Mouse (Mus musculus): ENCODE results near the gene Gm21962.
A peak's percentile ranks its signal among the peaks of the same experiment; 100 is the strongest.
"Not testable (repeated sequence)": the region's sequence is repeated elsewhere in the genome, so short reads cannot be mapped to it uniquely, and the experiment has no call there.

The Gm21962 gene

DNA sequence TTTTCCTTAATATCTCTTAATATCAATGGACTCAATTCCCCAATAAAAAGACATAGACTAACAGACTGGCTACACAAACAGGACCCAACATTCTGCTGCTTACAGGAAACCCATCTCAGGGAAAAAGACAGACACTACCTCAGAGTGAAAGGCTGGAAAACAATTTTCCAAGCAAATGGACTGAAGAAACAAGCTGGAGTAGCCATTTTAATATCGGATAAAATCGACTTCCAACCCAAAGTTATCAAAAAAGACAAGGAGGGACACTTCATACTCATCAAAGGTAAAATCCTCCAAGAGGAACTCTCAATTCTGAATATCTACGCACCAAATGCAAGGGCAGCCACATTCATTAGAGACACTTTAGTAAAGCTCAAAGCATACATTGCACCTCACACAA, at the start of gene Gm21962:
Gene Gm21962 (plus strand): TSS at position 301 of the 400 bp plus-strand sequence.
- not testable (repeated sequence) for DNase-seq (ENCODE audit: low spot score in 2 of 2)

DNA sequence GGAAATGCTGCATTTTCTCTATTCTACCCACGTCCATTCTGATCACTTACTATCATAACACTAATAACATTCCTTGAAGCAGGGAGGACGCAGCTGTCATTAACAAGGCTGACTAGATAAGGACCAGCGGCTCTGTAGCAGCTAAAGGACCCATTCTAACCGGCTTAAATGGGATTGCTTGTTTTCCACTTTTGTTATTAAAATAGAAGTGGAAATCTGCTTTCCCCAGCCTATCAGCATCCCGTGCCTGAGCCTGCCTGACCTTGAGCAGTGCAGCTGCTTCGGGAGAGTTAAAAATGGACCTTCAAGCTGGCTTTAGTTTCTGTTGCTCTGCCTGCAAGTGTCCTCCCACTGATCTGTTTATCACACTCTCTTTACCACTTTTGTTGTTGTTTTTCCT, 49.2 kb upstream of the Gm21962 start:
- DNase-seq (ENCODE audit: low spot score in 2 of 2): no peak

DNA sequence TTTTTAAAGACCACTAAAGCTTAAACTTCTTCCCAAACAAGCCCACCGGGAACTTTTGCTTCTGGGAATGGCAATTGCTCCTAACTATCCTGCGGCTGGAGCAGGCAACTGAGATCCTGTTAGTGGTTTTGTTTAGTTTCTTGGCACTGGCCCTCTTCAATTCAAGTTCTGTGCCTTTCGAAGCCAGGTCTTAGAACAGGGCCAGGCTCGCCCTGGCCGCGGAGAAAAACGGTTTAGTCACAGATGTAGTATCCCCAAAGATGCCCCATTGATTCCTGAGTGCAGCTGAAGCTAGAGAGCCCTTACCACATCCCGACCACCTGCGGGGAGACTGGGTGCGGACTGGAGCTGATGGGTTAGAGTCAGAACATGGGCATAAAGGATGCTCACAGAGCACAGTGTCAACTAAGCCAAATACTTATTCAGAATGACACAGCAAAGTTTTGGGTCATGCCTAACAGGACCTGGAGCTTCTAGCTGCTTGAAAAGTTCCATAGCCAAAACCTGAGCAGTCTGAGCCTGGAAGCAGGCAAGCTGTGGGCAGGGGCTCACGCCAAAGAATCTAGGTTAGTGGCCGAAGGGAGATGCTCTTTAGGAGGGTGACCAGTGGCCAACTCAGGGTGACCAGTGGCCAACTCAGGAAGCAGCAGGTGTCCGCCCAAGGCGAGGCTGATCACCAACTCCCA, 48.3 kb upstream of the Gm21962 start:
- DNase-seq (ENCODE audit: low spot score in 2 of 2): no peak

DNA sequence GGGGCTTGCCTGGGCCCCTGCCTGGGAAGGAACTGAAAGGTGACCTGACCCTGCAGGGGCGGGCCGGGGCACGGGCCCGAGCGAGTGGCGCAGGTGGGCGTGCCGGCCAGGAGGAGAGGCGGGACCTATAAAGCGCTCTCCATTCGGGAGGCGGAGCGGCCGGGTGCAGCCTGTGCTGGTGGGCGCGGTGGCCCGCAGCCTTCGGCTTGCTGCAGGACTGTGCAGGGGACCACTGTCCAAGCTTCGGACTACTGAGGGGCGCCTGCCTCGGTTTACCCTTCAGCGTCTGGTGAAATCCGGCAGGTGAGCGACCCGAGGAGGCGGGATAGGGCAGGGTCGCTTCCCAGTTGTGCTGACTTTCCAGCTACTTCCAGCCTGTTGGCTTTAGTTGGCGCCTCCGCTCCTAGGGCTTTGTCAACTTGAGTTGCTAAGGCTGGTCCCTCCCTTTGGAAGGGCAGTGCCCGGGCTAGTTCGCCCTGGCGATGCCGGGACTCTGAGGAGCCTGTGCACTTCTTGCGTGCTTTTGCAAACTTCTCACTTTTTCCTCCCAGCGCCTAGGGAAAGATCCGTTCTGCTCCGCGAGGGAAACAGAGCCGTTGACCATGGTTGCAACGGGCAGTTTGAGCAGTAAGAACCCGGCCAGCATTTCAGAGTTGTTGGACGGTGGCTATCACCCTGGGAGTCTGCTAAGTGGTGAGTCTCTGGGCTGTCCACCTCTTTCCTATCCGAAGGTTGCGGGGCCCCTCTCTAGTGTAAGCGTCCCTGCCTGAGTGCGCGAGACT, 47.6 kb upstream of the Gm21962 start:
- peak; percentile 41 to 46 for DNase-seq (ENCODE audit: low spot score in 2 of 2)

DNA sequence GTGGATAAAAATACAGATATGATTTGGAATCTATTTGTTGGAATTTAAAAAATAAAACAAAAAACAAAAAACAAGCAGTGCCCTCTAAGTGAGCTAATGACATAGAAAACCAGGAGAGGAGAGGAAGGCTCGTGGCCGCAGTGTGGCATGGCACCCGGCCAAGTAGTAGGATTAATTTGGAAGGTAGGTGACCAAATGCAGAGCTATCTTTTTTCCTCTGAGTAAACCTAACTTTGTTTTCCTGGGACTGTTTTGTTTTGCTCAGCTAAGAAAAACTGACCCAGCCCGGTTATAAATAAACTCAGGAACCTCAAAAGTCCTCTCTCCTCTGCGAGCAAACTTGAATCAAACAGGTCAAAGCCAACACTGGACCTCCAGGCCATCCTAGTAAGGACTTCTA, 46.3 kb upstream of the Gm21962 start:
- DNase-seq (ENCODE audit: low spot score in 2 of 2): no peak

DNA sequence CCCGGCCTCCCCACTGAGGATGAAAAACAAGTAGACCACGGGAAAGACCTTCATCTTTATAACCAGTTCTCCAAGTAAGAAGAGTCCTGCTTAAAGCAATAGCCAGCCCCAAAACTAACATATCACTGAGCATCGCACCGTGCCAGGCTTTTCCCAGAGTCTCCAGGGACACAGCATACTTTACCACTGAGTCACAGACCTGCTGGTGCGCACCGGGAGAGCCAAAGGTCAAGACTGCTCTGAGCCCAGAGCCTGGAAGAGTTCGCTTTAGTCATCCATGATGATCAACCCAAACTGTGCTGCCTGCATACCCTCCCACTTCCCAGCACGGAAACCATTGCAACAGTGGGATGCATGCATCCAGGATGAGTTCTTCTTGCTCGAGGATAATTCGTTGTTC, 37.6 kb upstream of the Gm21962 start:
- DNase-seq (ENCODE audit: low spot score in 2 of 2): no peak

DNA sequence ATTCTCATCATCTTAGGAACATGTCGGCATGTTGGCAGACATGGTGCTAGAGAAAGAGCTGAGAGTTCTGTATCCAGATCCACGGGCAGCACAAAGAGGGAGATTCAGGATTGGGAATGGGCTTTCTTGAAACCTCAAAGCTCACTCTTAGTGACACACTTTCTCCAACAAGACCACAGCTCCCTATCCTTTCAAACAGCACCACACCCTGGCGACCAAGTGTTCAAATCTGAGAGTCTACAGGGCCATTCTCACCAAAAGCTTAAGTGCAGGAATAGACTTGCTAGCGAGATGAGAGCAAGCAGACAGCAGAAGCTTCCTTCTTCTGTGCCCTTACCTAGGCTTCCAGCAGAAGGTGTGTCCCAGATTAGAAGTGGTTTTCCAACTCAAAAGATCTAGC, 34.8 kb upstream of the Gm21962 start:
- DNase-seq (ENCODE audit: low spot score in 2 of 2): no peak

DNA sequence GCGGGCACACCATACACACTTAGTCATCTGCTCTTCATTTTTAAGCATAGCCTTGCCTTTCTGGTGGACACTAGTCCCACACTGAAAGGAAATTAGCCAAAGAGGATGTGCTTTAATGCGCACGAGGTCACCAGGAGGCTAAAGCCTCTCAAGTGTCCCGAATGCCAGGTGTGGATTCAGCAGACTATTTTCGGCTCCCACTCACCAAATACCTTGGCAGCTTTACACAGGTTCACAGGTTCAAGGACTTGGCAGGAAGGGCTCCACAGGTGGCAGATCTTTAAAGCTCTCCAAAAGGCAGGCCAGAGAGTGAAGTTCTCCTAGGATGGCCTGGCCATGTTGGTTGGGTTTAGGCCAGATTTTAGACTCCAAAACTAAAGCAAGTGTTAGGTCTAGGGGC, 30.1 kb upstream of the Gm21962 start:
- DNase-seq (ENCODE audit: low spot score in 2 of 2): no peak

DNA sequence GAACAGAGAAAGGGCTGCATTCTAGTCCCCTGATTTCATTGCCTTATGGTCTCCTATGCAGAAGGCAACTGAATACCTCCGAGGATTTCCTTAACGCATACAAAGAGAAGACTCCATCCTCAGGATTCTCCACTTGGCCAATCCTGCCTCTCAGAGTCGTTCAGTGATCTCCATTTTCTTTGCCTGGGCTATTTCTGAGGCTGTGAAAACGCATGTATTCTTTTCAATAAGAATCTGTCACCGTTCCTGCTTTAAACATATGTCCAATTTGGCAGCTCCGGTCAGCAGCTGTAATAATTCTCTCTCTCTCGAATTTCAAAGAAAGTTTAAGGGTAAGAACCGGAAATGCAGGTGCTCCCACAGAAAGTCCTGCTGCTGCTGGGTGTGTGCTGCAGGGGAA, 29.2 kb upstream of the Gm21962 start:
- DNase-seq (ENCODE audit: low spot score in 2 of 2): no peak

DNA sequence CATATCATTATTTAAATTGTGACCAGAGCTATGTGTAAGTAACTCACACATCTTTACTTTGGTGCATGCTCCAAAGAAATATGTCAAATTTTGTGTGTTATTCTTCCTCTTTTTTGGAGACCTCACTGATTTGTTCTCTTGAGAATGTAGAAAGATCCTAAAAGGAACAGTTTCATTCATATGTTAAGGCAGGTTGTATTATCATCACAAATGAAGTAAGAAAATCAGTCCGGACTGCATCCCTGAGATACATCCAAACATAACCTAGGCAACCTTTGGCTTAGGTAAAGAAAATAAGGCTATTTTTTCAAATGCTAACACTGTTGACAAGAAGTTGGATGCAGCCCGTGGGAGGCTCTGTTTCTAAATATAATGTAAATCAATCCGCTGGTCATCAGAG, 28.8 kb upstream of the Gm21962 start:
- DNase-seq (ENCODE audit: low spot score in 2 of 2): no peak

DNA sequence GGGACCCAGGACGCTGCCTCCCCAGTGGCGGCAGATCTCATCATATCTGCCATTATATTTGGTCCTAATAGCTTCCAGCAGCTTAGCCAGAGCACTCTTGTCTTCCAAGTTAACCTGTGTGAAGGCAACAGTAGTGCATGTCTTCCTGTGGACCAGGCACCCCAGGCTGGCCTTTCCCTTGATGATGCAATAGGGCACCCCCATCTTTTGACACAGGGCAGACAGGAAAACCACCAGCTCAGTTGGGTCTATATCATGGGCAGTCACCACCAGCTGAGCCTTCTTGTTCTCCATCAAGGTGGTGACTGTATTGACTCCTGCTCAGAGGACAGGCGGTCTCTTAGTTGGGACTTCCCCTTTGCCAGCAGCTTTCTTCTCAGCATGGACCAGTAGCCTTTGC, 27.2 kb upstream of the Gm21962 start:
- no peak for DNase-seq (ENCODE audit: low spot score in 2 of 2)

DNA sequence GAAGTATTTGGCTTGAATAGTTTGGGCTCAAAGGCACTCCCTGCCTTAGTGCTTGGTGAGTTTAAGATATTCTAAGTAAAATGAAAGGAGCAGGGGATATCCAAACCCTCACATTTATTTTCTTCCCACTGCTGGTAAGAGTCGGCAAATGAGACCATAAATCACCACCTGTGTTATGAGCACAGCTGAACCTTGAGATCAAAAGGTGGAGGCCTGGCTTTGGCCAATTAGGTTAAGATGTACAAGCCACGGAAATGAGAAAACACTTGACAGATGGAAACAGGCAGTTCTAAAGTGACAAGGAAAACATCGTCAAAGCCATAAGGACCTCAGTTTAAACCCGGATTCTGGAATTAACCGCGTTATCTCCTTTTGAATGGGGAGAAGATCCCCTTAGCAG, 26.4 kb upstream of the Gm21962 start:
- DNase-seq (ENCODE audit: low spot score in 2 of 2): no peak

DNA sequence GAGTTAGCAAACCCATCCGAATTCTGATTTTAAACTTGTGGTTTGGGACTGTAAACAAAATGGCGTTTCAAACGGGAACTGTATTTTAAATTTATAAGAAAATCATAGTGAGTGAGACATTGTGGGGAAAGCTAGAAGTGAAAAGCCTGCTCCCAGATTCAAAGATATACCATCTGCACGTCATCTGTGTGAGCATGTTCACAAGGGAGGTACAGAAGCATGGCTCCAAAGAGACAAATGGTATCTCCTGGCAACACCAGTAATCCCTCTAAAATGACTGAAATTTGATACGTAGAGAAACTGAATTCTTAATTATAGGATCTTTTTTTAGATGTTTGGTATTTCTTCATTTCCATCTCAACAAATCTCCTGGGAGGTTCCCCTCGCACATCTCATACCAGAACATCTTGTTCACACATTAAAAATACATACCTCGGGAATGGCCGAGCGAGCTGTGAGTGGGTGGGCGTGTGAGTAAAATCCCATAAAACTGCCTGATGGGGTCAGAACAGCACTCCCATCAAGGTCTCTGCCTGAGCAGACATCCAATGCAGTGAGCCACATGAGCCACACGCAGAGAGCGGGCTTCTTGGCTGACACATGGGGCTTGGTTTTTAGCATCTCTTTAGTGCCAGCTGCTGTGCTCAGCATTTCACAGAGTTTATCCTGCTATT, 23.8 kb upstream of the Gm21962 start:
- DNase-seq (ENCODE audit: low spot score in 2 of 2): peak; percentile 48 to 65

DNA sequence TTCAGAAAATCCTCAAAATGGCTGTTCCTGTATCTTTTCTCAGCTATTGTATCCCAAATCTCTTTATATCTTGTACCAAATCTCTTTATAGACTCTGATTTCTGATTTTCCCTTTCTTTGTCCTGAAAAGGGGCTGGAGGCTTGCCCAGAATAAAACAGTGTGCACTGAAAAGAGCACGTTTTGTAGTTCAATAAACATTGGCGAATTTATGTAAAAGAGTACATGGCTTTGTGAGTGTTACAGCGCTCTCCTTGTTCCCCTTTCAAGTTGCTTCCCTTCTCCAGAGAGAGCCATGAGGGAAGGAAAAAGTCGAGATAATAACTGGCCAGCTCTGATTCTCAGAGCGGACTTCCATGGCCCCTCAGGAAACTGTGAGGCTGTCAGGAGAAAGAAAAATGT, 22.2 kb upstream of the Gm21962 start:
- DNase-seq (ENCODE audit: low spot score in 2 of 2): peak; percentile 46 to 51

DNA sequence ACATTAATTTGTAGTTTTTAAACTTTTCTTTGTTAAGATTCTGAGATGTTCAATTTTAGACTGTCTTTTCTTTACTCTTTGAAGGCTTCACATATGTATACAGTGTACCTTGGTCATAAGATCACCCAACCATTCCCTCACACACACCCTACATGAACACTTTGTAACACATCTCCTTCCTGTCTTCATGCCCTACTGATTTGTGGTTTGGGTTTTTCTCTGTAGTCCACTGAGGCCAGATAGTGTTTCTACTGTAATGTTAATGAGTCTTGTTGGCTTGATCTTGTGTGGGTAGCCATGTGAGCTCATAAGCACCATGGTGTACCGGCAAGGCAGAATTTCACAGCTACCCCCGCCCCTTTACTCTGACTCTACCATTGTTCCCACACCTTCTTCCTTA, 18.5 kb upstream of the Gm21962 start:
- DNase-seq (ENCODE audit: low spot score in 2 of 2): no peak

DNA sequence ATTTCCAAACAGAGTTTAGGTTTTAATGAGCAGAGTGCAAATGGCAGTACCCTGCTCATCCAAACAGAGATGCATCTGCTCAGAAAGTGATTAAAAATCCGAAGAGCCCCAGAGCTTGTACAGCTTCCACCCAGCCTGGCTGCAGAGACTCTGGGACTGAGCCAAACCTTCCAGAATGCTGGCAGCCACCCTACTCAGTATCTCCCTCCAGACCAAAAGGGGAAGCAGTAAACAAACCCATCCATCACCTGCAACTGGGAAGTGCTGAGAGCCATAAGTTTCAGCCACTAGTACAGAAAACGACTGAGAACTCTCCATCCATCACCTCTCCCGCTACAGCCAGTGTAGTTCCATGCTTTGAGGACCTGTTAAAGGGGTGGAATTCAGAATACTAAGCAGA, 9.6 kb downstream of the Gm21962 start:
- DNase-seq (ENCODE audit: low spot score in 2 of 2): peak; percentile 52 to 70

DNA sequence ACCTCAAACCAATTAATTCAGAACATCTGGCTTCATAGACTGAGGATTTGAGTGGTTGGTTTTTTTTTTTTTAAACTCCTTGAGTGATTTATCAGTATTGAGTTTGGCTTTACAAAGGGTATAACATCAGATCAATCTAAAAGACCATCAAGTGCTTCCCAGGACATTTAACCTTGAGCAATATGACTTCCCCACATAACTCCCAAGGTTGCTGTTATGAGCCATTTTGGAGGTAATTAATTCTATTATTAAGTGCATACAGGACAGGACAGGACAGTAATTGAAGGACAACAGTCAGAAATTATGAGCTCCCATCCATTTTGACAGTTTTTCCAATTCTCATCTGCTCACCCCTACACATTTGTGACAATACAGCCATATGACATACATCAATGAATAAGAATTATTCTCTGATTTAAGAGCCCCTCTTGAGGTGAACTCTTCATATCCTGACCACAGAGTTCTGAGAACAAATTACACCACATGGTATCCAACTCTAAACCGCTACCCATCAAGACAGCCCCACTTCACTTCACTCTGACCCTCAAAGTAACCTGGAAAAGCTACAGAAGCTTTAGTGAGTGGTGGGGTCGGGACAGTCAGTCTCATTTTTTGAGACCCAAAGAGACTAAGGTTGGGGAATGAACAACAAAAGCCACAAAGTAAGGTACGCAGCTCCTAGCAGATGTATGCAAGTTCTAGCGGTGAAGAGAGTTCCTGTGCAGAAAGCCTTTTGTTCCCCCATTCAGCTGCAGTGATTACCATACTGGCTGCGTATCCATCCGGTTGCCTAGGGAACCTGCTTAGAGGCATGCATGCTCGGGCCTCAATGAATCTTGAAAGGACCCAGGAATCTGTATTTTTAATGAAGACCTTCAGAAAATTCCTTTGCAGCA, 11.8 kb downstream of the Gm21962 start:
- DNase-seq (ENCODE audit: low spot score in 2 of 2): peak; percentile 75 to 86

DNA sequence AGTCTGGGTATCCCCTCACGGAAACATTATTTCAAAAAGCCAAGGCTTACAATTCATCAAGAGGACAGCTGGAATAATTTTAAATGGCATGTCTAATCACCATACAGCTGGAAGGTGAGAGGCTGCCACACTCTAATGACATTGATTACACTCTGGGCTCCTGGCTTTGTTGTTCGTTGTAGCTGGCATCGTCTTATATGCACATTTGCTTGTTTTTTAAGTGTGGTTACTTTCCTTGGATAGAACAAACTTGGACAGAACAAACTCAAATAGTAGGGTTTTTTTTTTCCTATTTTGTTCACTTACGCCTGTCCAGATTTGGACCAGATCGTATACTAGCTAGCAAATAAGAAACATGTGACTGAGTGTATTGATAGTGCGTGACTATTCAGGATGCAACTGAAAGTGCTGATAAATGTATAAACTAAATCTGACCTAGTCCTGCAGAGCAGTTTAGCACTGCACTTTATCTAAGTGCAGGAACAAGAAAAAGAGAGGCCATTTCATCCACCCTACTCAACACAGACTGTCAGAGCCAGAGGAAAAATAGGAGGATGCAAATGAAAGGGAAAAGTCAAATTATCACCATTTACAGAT, 12.6 kb downstream of the Gm21962 start:
- DNase-seq (ENCODE audit: low spot score in 2 of 2): no peak

DNA sequence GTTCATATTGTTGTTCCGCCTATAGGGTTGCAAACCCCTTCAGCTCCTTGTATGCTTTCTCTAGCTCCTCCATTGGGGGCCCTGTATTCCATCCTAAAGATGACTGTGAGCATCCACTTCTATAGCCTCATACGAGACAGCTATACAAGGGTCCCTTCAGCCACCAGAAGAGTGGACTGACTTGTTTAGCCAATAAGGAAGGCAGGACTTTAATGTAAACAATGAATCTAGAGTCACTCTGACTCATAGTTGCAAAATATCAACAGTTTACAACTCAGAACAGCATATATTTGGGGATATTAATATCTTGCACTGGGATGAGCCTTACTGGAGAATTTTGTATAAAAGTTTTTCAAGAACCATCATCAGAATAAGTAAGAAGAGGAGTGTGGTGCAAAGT, 15.6 kb downstream of the Gm21962 start:
- no peak for DNase-seq (ENCODE audit: low spot score in 2 of 2)

DNA sequence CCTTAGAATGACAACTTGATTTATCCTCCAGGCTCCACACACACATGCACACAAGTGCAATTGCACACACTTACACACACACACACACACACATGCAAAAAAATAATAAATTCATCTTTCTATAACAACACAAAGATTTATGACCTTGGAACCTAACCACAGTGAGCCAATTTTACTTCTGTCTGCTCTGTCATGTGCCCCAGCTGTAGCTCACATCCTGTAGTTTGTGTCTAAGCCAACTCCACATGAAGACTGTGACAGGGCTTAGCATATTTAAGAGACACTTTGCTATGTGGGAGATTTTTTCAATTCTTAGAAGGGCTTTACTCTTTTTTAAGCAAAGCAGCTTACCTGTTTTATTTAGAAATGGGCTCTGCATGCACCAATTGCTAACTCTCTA, 20.2 kb downstream of the Gm21962 start:
- no peak for DNase-seq (ENCODE audit: low spot score in 2 of 2)

DNA sequence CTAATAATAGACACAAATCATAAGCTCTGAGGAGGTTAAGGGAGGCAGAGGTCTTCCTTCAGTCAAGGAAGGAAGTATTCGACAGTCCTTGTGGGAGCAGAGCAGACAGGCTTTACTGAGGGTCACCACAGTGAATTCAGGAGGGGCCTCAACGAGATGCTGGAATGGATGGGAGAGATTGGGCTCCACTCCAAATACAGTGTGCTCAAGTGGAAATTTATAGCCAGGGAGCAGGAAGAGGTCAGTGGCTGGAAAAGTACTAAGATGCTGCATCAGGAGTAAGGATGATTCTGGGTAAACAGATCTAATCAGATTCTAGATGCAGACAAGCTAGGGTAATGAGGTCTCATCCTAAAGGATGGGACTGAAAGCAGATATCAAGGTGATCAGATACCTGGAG, 44.6 kb downstream of the Gm21962 start:
- DNase-seq (ENCODE audit: low spot score in 2 of 2): no peak

Data from right cerebral cortex, postnatal 10 days (tissue).